Mouse (Mus musculus) adipocyte (in vitro differentiated cells): Measurements from ENCODE around the gene Dnah7c.
"Not testable (repeated sequence)": the region's sequence is repeated elsewhere in the genome, so short reads cannot be mapped to it uniquely, and the experiment has no call there.

Experiments used
- DNase-seq: peaks from one replicate; pipeline ENCODE4 v3.0.0-alpha.2; 2016; ENCODE audit warnings: low spot score

Gene Dnah7c

DNA sequence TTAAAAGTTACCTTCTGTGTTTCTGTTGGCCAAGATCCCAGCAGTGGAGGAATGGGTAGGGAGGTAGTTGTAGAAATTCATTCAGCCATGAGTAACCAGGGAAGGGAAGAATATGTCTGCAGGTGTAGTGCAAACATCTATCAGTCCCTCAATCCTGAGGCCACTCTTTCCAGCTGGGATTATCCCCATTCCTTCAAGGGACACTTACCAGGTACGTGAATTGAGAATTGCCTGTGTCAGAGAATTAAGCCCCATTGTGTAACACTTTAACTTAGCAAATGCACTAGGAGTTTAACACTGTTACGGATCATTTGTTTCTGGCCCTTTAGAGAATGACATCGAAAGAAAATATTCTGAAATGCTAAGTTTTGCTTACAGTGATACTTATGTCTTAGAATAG, 304.3 kb downstream of the Dnah7c start:
- DNase-seq = not testable (repeated sequence)

DNA sequence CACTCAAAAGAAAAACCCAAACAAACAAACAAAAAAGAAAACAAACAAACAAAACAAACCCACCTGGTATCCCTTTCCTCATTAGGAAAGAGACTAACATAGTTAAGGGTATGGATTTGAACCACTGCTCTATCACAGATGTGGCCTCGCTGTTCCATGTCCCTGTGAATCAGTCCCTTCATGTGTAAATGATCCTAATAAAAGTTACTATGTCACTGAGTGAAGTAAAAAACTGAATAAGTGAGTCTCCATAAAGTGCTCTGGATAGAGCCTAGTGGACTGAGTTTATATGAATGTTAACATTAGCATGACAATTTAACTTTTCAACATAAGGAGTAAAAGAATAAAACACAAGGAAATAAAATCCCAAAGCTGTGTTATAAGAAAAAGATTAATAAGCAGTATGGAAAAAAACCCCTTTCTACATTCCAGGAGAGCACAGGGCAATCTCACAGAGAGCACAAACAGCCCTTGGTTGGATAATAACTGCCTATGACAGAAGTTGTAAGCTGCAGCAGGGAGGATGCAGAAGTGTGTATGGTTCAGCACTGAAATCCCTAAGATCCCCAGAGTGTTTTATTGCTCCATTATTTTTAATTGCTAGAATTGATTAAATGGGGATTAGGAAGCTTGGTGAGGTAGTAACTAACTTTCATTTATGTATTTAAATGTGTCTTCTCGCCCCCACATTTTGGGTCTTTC, 308.2 kb downstream of the Dnah7c start:
- DNase-seq = not testable (repeated sequence)

DNA sequence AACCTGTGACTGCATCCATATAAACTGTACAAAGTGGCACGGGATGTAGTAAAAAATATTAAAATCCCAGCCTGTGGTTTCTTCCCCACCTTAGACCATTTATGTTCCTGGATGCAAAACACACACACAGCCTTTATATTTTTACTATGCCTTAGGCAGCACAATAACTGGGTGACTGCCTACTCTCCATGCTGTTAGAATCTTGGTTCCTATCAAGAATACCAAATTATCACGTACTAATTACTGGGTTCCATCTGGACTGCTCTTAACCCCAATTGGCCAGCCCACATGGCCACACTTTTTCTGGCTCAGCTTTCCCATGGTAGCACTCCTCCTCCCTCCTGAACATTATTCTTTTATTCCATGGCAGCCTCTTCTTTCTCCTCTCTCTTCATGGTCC, 309.1 kb downstream of the Dnah7c start:
- not testable (repeated sequence) for DNase-seq

DNA sequence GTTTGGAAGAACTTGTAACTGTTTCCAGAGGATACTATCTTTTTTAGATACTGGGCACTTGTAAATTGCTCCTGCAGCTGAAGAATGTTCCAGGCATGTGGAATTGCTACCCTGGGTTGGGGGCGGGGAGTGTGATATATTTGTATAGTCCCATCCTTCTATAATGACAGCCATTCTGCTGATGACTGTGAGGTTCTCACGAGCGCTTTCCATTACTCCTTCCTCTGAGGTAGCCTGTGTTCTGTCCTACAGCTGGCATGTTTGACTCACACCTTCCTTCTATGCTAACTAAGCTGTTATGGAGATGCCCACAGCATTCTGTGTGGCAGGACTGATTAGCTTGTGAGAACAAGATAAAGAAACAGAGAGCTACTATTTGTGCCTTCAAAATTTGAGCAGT, 339.2 kb downstream of the Dnah7c start:
- not testable (repeated sequence) for DNase-seq

DNA sequence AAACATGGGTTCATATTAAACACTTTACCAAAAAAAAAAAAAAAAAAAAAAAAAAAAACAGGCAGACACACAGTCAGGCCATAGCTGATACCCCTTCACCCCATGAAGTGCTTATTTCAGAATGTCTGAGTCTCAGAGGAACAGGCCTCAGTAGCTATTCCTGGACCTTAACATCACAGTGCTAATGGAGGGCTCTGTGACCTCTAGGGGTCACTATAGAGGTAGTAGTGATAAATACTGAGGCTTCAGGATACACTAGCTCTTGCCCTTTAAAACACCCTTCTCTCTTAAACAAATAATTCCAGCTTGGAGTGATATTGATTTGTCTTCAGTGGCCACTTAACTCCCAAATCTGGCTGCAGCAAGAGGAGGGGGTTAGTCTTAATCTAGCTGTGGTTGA, 343.9 kb downstream of the Dnah7c start:
- not testable (repeated sequence) for DNase-seq

DNA sequence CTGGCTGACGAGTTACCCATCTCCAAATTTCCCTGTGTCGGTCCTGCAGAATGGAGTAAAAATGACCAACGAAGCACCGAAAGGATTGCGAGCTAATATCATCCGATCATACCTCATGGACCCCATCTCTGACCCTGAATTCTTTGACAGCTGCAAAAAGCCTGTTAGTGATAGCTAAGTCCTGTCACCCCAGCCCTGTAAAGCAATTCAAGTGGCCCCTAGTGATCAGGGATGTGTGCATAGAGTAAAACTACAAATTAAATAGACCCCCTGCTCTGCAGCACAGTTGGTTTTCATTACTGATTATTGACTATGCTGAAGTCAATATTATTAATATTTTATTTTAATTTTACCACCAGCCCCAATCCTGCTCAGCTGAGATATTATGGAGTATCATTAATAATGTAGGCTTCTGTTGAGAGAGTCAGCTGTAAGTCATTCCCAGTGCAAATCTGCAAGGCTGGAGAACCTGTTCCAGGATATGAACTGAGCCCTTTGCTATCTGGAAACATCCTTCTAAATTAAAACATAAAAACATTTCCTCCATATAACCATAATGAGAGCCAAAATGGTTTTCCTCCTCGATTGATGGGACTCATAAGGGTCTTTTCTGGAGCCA, 344.8 kb downstream of the Dnah7c start:
- not testable (repeated sequence) for DNase-seq

DNA sequence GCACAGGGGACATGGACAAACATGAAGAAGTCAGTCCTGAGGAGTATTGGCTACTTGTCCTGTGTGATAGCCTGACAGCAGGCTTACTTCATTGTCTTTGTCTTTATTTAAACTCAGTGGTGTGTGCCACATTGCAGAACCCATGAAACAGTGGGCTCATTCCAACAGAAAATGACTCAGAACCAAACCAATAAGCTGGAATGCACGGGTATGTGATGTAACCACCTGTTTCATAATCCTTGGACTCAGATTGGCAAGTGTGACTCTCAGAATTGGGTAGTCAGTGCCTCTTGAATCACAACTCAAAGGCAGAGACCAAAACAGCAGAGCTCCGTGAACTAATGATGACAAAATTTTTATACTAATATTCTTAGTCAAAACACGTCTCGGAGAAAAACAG, 356.8 kb downstream of the Dnah7c start:
- DNase-seq = peak; percentile 55

DNA sequence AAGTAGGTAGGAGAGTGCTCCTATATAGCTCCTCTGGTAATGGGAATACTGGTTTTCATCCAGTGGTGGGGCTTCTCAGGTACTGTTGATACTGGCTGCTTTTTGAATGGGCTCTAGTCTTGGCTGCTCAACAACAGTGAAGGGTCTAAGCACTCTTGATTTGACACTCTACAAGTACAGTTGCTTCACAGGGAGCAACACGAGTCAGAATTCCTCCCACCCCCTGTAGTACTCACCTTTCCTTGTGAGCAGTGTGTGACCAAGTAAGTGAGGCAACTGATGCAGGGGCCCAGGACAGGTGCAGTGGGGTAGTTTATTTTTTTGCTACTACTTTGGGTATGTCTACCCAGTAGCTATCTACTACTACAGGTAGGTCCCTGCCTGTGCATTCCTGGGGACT, 379.7 kb downstream of the Dnah7c start:
- DNase-seq = no peak

DNA sequence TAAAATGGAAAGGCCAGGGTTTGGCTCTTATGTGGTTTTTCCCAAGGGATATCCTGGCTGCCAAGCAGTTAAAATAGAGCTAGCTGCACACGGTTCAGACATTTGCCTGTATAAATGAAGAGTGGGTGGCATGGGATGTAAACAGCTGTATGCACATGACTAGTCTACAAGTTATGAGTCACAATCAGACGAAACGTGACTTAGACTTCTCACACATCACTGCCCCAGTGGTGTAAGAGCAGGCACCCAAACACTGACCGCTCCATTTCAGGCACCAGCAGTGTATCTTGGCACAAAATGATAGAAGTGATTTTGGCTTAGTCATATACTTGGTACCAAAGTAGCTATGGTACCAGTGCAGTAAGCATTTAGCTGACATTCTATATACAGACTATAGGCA, 383.2 kb downstream of the Dnah7c start:
- not testable (repeated sequence) for DNase-seq

DNA sequence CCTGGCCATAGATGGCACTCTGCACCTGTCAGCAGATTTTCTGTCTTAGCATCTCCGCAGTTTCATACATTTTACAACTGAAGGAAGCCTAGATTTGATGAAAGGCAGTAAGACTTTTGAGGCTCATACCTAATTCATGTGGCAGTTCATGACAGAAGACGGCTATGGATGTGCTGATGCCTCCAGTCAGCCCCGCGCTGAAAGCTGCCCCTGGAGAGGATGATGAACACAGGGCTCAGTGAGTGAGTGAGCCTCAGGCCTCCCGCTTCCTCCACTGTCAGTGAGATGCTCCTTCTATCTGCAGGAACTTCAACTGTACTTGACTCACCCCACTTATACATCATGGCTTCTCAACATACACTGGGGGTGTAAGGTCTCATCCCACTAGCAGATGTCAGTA, 392.5 kb downstream of the Dnah7c start:
- DNase-seq = no peak

DNA sequence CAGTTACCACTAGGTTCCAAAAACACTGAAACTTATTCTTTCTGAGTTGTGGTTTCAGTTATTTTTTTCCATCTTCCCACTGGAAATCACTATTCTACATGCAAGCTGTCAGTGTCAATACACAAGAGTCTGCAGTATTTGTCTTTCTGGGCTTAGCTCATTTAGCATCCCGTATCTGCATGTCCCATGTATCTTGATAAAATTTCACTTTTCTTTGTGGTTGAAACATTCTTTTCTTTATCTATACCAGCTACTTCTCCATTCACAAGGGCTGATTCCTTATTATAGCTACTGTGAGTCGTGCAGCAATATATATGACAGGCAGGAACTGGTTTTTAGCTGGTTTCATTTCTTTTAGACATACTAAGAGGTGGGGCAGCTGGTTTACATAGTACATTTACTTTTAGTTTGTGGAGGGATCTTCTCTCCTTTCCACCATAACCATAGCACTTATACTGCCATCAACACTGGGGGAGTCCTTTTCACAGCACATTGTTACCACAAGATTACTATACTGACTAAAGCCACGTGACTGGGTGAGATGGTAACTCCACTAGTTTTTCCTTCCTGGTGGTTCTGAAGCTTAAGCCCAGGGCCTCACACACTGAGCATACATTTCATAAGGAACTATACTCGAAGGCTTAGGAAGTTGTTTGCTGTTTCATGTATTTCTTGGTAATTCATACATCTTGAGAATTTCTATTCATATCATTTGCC, 397.0 kb downstream of the Dnah7c start:
- DNase-seq = no peak

DNA sequence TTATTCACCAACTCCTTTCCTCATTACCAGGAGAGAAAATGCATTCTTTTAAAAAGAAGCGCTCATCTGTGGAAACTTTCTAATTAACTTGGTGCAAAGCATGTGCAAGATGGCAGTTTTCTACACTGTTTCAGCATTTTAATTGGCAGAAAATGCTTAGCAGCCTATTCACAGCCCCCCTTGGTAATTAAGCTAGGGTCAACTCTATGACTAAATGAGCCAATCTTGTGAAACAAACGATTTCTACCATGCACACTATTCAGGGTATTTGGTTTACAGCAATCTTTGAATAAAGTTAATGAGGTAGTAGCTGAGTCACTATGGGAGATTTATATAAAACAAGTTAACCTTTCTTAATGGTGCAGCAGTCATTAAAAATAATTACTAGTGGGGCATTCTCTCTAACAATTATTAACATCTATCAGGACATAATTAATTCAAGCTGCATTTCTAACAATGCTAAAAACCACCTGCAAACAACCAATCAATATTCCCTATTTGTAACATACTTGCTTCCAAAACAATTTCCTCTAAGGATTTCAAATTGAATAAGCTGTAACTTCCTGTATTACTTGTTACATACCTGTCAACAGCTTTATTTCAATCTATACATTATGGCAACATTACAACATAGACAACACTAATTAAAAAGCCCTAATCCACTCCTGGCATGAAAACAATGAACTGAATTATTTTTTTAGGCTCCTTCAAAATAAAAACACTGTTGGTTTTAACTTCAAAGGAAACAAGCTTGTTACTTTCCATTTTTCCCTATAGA, 404.9 kb downstream of the Dnah7c start:
- DNase-seq = no peak

DNA sequence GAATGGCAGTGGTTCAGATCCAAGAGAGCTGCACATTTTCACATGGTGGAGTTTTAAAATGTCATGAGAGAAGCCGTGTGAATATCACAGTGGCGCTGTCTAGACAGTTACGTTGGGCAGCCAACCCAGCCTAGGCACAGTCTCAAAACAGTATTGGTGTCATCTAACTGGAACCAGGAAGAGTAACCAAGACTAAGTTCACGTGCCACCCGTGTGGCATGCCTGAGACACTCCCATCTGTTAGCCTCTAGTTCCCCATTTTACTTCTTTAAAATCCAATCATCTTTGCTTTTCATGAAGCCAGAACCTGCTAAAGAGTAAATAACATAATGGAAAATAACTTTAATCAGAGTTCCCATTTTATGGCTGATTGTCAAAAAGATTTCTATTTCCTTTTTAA, 406.5 kb downstream of the Dnah7c start:
- no peak for DNase-seq

DNA sequence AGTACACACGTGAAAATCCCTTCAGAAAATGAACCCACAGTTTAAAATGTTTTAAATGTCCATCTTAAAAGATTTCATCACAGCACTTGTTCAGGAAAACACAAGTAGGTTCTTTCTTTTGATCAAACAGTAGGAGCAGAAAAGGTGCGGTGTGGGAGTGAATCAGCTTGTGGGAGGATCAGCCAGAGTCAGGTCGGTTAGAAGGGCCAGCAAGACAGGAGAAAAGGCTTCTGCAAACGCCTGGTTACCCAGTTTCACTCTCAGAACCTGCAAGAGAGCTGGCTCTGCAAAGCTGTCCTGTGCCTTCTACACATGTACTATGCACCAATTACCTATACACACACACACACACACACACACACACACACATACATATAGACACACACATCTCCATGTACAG, 418.0 kb downstream of the Dnah7c start:
- DNase-seq = no peak

DNA sequence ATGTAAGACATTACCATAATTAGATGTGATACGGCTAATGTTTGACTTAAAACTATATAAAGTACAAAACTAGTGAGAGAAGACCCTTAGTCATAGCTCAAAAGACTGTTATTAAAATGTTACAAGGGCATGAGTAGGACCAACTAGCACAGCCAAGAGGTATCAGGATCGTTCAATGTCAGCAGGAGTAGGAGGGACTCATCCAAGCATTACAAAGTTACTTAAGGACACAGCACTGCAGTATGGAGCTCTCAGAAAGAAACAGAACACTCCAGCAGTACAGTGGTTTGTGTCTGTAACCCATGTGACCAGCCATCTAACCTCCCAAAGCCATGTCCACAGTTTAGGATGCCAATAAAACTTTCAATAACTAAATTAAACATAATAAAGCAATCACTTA, 418.9 kb downstream of the Dnah7c start:
- DNase-seq = no peak

DNA sequence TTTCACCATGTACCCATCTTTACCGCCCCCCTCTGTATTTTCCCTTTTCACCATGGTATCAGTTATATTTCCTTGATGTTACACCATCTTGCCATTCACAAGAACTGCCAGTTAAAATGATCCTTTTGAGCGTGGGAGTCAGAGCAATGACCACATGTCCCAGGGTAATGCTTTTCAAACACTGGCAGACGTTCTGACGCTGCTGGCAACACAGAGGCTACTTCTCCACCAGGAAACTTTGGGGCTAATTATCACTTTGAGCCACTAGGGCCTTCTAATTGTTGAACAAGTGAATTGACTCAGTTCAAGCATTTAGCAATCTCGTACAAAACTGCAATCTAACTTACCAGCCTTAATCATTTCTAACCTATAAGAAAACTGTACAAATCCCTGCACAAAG, 419.8 kb downstream of the Dnah7c start:
- no peak for DNase-seq

DNA sequence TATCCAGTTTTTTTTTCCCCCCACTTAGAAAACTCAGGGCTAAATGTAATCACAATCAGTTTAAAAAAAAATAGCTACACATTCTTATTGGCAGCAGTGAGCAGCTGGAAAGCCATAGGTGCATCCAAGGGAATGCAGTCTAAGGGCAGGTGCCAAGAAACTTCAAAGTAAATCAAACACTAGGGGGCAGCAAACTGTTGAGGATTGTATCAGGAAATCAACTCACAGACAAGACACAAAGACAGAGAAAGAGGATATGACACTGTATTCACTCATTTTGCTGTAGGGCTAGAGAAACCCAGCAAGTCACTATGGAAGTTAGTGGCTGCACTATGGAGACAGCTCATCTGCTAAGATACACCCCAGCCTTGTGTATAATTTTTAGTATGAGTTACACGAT, 424.4 kb downstream of the Dnah7c start:
- DNase-seq = peak; percentile 84

DNA sequence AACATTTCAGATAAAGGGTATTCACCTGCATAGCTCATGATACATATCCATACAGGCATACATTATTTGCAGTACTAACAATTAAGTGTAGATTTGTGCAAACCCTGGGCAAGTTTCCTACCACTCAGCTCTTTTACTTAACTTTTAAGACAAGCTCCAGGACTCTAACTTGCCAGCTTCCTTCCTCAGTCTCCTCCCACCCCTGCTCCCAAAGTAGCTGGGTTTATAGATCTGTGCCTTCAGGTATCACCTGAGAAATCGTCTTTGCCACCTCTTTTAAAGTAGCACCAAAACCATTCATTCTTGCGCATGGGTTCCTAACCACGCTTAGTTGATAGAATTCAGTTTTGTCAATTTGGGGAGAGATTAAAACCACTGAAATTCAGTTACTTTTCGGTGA, 426.2 kb downstream of the Dnah7c start:
- DNase-seq = no peak

DNA sequence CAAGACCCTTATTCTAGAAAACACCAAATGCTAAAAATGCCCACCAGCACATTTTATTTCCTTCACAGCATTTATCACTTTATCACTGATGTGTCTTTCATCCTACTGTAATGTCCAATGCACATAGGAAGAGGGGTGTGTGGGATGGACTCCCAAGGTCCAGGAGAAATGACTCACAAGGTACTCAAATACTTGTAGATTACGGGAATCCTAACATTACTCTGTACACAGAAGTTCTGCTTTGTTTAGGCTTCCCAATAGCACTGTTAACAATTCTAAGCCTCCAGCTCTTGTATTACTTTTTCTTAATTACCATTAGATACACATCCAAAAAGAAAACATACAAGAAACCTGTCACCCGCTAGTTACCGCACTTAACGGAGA, 426.8 kb downstream of the Dnah7c start:
- no peak for DNase-seq

DNA sequence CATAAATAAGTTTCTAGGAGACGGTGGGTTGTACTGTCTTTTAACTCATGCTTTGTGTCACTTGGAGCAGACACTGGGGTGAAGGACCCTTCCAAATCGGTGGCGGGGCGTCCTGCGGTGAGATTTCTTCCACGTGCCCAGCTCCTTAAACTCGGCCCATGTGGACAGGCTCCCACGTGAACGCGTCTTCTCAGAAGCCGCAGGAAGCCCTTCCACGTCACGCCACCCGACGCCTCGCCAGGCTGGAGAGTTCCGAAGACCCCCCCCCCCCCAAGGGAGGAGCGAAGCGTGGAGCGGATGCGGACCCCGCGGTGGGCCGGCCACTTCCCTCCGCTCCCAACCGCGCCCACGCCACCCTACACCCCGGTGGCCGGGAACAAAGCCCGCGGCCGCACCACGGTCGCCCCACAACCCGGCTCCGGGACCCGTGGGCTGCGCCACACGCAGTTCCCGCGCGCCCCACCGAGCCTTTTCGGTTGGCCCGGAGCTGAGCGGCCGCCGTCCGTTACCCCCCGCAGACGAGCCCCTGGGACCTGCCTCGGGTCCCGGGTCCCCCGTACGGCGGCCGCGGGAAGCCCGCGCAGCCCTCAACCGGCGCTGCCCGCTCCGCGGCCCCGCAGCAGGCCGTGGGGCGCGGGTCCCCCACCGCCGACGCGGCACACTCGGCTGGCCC, 427.3 kb downstream of the Dnah7c start:
- peak; percentile 72 for DNase-seq

DNA sequence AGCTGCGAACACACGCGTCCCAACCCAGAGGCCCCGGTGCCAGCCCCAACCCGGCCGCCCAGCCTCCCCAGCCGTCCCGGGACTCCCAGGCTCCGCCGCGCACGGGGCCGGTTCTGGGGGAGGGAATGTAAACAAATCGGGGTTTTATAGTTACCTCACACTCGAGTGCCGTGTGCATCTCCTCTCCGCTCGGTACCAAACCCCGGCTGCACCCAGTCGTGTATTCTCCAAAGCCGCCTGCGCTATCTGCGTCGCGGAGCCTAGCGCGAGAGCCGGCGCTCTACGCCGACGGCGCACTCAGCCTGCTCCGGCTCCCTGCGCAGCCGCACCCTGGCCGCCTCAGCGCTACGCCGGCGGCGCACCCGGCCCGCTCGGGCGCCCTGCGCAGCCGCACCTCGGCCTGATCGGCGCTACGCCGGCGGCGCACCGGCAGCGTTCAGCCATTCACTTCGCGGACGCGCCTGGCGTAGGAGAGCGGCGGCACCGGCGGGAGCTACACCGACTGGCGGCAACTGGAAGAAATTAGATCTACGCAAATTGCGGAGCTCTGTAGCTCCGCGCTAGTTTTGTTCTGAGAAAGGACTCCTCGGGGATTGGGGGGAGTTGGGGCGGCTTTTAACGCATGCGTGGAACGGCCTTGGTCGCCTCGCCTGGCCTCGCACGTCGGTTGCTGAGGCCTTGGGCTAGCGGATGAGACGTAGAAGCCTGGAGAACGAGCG, 428.1 kb downstream of the Dnah7c start:
- peak; percentile 97 for DNase-seq
